Mouse (Mus musculus): ENCODE data around the gene Dgkh.
"Not testable (repeated sequence)": the region's sequence is repeated elsewhere in the genome, so short reads cannot be mapped to it uniquely, and the experiment has no call there.

The Dgkh gene

GRCm38 (mm10) chr14:78627516-78628275 is 104.9 kb downstream of the Dgkh start:
- DNase-seq (ENCODE audit: low spot score), result no peak

GRCm38 (mm10) chr14:78618883-78619295 is 113.7 kb downstream of the Dgkh start:
- DNase-seq (ENCODE audit: low spot score), result no peak

- no peak for DNase-seq (ENCODE audit: low spot score)
These were observed 119.0 kb downstream of the Dgkh start for GRCm38 (mm10) chr14:78613569-78613968.

GRCm38 (mm10) chr14:78612111-78612788 is 120.3 kb downstream of the Dgkh start:
- no peak for DNase-seq (ENCODE audit: low spot score)

GRCm38 (mm10) chr14:78594916-78595315 is 137.7 kb downstream of the Dgkh start:
- DNase-seq (ENCODE audit: low spot score), result no peak

- no peak for DNase-seq (ENCODE audit: low spot score)
These were observed 139.6 kb downstream of the Dgkh start for GRCm38 (mm10) chr14:78592965-78593364.

GRCm38 (mm10) chr14:78590335-78590734 is 142.2 kb downstream of the Dgkh start:
- no peak for DNase-seq (ENCODE audit: low spot score)

- no peak for DNase-seq (ENCODE audit: low spot score)
These were observed 148.4 kb downstream of the Dgkh start for GRCm38 (mm10) chr14:78584222-78584621.

GRCm38 (mm10) chr14:78583168-78583567 is 149.4 kb downstream of the Dgkh start:
- DNase-seq (ENCODE audit: low spot score), result no peak

- DNase-seq (ENCODE audit: low spot score), result no peak
These were observed 156.7 kb downstream of the Dgkh start for GRCm38 (mm10) chr14:78575899-78576298.

GRCm38 (mm10) chr14:78568410-78568809 is 164.2 kb downstream of the Dgkh start:
- no peak for DNase-seq (ENCODE audit: low spot score)

GRCm38 (mm10) chr14:78566431-78566830 is 166.1 kb downstream of the Dgkh start:
- DNase-seq (ENCODE audit: low spot score), result no peak

GRCm38 (mm10) chr14:78564292-78564691 is 168.3 kb downstream of the Dgkh start:
- DNase-seq (ENCODE audit: low spot score), result no peak

GRCm38 (mm10) chr14:78563211-78563610 is 169.4 kb downstream of the Dgkh start:
- DNase-seq (ENCODE audit: low spot score), result no peak

- DNase-seq (ENCODE audit: low spot score), result no peak
These were observed 170.5 kb downstream of the Dgkh start for GRCm38 (mm10) chr14:78562121-78562520.

- no peak for DNase-seq (ENCODE audit: low spot score)
These were observed 173.5 kb downstream of the Dgkh start for GRCm38 (mm10) chr14:78559042-78559441.

GRCm38 (mm10) chr14:78554830-78555229 is 177.7 kb downstream of the Dgkh start:
- not testable (repeated sequence) for DNase-seq (ENCODE audit: low spot score)

- DNase-seq (ENCODE audit: low spot score), result no peak
These were observed 178.9 kb downstream of the Dgkh start for GRCm38 (mm10) chr14:78553661-78554060.

GRCm38 (mm10) chr14:78548807-78549206 is 183.8 kb downstream of the Dgkh start:
- no peak for DNase-seq (ENCODE audit: low spot score)

GRCm38 (mm10) chr14:78541319-78541718 is 191.3 kb downstream of the Dgkh start:
- no peak for DNase-seq (ENCODE audit: low spot score)

- DNase-seq (ENCODE audit: low spot score), result no peak
These were observed 192.8 kb downstream of the Dgkh start for GRCm38 (mm10) chr14:78539821-78540220.

- no peak for DNase-seq (ENCODE audit: low spot score)
These were observed 193.8 kb downstream of the Dgkh start for GRCm38 (mm10) chr14:78538572-78539320.

- DNase-seq (ENCODE audit: low spot score), result no peak
These were observed 195.0 kb downstream of the Dgkh start for GRCm38 (mm10) chr14:78537551-78537950.

Data from yolk sac, embryonic 10.5 days (tissue).